Mouse (Mus musculus) urinary bladder, postnatal 14 days (tissue): ENCODE measurements around the gene Ryr1.
"Not testable (repeated sequence)": the region's sequence is repeated elsewhere in the genome, so short reads cannot be mapped to it uniquely, and the experiment has no call there.

Experiments
- DNase-seq: peaks from one replicate; pipeline ENCODE4 v3.0.0; 2021; ENCODE audit warnings: low spot score

The Ryr1 gene

GRCm38 (mm10) chr7:29146625-29147367 is 21.8 kb upstream of the Ryr1 start:
- DNase-seq: no peak

DNA sequence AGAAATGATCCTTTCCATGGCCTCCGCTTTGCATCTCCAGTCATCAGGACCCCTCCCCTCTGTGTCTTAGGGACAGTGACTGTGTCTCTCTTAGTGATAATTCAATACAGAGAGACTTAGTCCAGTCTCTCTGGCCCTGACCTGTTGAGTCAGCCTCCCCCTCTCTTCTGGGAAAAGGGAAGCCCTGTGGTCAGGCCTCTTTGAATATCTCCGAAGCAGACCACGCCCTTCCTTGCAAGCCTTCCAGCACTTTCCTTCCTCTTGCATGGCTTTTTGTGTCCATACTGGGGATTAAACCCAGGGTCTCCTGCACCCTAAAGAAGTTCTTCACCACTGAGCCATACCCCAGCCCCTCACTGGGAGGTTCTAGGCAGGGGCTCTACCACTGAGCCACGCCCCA is 19.0 kb upstream of the Ryr1 start:
- no peak for DNase-seq

- no peak for DNase-seq
Observed at GRCm38 (mm10) chr7:29141416-29141815, 16.4 kb upstream of the Ryr1 start.

DNA sequence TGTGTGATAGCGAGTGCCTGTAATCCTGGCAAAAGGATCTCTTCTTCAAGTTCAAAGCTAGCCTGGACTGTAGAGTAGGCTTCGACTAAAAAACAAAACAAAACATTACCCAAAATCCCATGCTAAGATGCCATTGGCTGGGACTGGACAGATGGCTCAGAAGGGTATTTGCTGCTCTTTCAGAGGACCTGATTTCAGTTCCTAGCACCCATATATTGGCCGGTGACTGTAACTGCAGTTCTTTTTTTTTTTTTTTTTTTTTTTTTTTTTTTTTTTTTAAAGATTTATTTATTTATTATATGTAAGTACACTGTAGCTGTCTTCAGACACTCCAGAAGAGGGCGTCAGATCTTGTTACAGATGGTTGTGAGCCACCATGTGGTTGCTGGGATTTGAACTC is 14.3 kb upstream of the Ryr1 start:
- not testable (repeated sequence) for DNase-seq

DNA sequence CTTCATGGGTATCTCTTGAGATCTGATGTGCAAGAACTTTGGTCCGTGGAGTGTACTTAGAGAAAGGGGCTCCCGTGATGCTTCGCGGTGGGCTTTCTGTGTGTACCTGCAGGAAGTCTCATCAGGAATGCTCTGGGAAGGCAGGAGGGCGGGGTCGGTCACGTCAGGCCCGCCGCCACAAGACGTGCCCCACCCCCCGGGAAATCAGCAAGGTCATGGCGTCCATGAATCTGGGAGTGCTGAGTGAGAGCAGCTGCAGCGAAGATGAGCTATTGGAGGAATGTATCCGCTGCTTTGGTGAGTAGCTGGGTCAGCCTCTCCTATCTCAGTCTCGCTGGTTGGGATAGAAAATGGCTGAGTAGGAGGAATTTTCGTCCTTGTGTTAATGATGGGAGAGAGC is 12.4 kb upstream of the Ryr1 start:
- no peak for DNase-seq

- no peak for DNase-seq
Observed at GRCm38 (mm10) chr7:29134693-29135386, 9.9 kb upstream of the Ryr1 start, which contains the start of gene Rasgrp4. Gene Rasgrp4, plus strand, starts transcription at chr7:29134851.

GRCm38 (mm10) chr7:29134230-29134629 is 9.3 kb upstream of the Ryr1 start:
- no peak for DNase-seq

DNA sequence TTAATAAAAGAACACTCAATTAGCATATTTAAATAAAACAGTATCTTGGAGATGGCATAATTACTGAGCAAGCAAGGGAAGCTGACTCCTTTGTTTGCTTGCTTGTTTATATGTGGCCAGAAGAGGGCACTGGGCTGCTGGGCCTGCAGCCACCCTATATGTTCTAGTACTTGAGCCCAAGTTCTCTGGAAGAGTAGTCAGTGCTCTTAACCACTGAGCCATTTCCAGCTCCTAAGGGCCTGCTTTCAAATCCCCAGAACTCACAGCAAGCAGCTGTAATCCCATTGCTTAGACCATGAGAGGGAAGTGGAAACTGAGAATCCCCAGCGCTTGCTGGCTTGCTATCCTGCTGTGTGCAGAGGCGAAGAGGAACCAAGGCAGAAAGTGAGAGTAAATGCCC is 3.7 kb upstream of the Ryr1 start:
- no peak for DNase-seq

DNA sequence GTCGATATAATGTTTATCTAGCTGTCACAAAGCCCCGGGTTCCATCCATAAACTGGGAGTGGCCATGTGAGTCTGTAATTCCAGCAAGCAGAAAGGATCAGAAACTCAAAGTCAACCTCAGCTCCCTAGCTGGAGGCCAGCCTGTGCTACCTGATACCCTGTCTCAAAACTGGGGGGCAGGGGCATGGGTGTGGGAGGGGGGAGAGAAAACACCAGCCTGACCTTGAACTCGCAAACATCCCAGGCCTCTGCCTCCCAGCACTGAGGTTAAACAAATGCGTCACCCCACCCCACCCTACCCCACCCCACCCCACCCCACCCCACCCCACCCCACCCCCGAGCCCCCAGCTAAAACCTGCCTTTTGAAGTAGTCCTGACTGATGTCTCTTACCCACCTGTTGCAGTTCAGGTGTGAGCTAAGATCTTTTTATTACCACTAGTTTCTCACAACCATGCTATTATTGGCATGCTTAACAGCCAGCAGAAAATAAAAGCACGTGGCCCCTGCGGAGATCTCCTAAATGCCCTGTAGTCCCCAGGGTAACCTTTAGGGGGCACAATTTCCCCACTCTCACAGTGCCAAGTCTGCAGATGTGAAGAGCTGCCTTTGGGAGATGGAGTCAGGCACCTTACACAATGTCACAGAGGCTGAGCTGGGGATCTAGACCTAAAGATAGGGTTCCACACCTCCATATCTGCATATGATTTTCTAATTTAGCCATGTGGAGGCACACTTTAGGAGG is 1.4 kb upstream of the Ryr1 start:
- peak; percentile 66 for DNase-seq

GRCm38 (mm10) chr7:29123531-29124358 is 1.2 kb downstream of the Ryr1 start:
- no peak for DNase-seq

GRCm38 (mm10) chr7:29122821-29123220 is 2.2 kb downstream of the Ryr1 start:
- DNase-seq: no peak

DNA sequence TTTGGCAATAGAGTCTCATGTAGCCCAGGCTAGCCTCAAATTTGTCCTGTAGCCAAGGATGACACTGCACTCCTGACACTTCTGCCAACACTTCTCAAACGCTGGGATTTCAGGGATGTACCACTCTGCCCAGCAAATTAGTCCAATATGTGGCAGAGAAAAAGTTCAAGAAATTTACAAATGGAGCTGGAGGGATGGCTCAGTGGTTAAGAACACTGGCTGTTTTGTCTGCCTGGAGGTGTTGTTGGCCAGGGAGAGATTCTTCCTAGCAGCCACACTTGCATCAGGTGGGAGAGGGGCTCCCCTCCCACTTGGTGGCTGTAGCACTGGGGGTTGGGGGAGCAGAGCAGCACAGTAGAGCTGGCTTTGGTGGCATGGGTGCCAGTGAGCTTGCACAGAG is 5.5 kb downstream of the Ryr1 start:
- DNase-seq: no peak

GRCm38 (mm10) chr7:29118142-29118851 is 6.7 kb downstream of the Ryr1 start:
- no peak for DNase-seq

- DNase-seq: peak; percentile 75
Observed at GRCm38 (mm10) chr7:29108992-29109955, 15.7 kb downstream of the Ryr1 start.

GRCm38 (mm10) chr7:29101286-29102017 is 23.5 kb downstream of the Ryr1 start:
- no peak for DNase-seq

GRCm38 (mm10) chr7:29097131-29097530 is 27.8 kb downstream of the Ryr1 start:
- DNase-seq: no peak

DNA sequence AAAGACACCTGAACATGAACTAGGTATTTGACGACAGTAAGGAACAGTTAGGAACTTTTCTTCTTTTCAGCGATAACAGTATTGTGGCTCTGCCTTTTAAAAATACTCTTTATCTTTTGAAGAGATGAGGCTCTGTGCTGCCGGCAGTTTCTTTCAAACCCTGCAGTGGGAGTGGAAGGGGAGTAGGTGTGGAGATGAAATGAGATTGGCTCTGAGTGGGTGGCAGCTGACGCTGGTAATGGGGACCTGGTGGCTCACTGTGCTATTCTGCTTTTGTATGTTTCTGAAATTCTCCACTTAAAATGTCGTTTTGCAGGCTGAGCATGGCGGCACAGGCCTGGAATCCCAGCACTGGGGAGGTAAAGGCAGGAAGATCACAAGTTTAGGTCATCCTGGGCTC is 36.2 kb downstream of the Ryr1 start:
- no peak for DNase-seq

GRCm38 (mm10) chr7:29086902-29087301 is 38.1 kb downstream of the Ryr1 start:
- DNase-seq: no peak

DNA sequence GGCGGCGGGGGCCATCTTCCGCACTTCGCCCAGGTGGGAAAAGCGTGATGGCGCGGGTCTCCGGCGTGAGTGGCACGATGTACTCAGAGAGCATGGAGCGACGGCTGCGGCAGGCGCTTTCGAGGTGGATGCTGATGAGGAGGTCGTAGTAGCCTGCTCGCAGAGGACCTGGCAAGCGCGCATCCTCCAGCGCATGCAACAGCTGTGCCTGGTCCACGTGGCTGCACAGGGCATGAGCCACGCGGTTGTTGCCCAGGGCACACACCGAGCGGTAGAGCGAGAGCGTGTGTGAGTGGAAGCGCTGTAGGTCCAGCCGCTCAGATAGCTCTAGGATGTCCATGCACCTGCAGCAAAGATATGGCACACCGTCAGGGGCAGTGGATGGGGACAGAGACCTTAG is 39.0 kb downstream of the Ryr1 start:
- DNase-seq: no peak

DNA sequence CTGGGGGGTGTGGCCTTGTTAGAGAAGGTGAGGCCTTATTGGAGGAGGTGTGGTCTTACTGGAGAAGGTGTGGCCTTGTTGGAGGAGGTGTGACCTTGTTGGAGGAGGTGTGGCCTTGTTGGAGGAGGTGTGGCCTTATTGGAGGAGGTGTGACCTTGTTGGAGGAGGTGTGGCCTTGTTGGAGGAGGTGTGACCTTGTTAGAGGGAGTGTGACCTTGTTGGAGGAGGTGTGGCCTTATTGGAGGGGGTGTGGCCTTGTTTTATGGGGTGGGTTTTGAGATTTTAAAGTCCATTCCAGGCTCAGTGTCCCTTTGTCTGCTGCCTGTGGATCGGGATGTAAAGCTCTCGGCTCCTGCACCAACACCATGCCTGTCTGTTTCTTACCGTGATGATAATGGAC is 40.6 kb downstream of the Ryr1 start:
- no peak for DNase-seq
